Mouse (Mus musculus) bone marrow macrophage, adult 2 months (primary cell): ENCODE results near the gene Slc1a3. TPM values are rescaled to one million over a fixed set of nuclear protein-coding genes. Genes with fewer than 3 reads are reported as not detected.

Experiments
- H3K27ac ChIP-seq: 2 replicates; pipeline ENCODE4 v1.5.1; 2012; ENCODE audit warnings: low read depth, low read length; ENCODE audit not compliant: insufficient read depth
- H3K4me1 ChIP-seq: 2 replicates; pipeline ENCODE4 v1.6.1; 2012; ENCODE audit warnings: low read length; ENCODE audit not compliant: control insufficient read depth, insufficient read depth
- H3K4me3 ChIP-seq: 2 replicates; pipeline ENCODE4 v1.5.1; 2012; ENCODE audit warnings: mild to moderate bottlenecking, low read length, moderate library complexity; ENCODE audit not compliant: insufficient read depth
- CTCF ChIP-seq: IDR thresholded peaks from 2 replicates; pipeline ENCODE4 v1.5.1; 2012; ENCODE audit warnings: low read depth, mild to moderate bottlenecking, low read length, moderate library complexity
- POLR2A ChIP-seq: IDR thresholded peaks from 2 replicates; pipeline ENCODE4 v1.6.1; 2012; ENCODE audit warnings: mild to moderate bottlenecking, low read depth, low read length, borderline replicate concordance
- polyA plus RNA-seq: library from polyadenylated mRNA; stranded (reverse); fragments of >200 nt; gene quantifications from 2 replicates; pipeline ENCODE4 v1.2.4, GENCODE M21; 2012; ENCODE audit not compliant: missing spikeins, insufficient read depth, insufficient read length

Slc1a3 gene
- polyA plus RNA-seq, 1 experiment: not detected

GRCm38 (mm10) chr15:8728861-8729260 is 18.3 kb upstream of the Slc1a3 start:
- no peak overlapping the region for H3K27ac ChIP-seq
- no peak overlapping the region for H3K4me3 ChIP-seq
- no peak for TF ChIP-seq CTCF
- TF ChIP-seq POLR2A: no peak
- H3K4me1 ChIP-seq: no peaks in the 10 kb centered on the region

- Histone ChIP-seq H3K4me3 (no peak overlapping the region), H3K4me1 (no peaks in the 10 kb centered on the region), H3K27ac (no peak overlapping the region)
- TF ChIP-seq POLR2A (no peak), CTCF (no peak)
Measured at GRCm38 (mm10) chr15:8722386-8723100, 12.0 kb upstream of the Slc1a3 start.

GRCm38 (mm10) chr15:8721746-8722145 is 11.2 kb upstream of the Slc1a3 start:
- TF ChIP-seq CTCF (no peak), POLR2A (no peak)
- Histone ChIP-seq H3K4me3 (no peak overlapping the region), H3K4me1 (no peaks in the 10 kb centered on the region), H3K27ac (no peak overlapping the region)

- Histone ChIP-seq H3K4me3 (no peak overlapping the region), H3K4me1 (no peaks in the 10 kb centered on the region), H3K27ac (no peak overlapping the region)
- TF ChIP-seq CTCF (no peak), POLR2A (no peak)
Measured at GRCm38 (mm10) chr15:8721005-8721404, 10.4 kb upstream of the Slc1a3 start.

GRCm38 (mm10) chr15:8718496-8718895 is 7.9 kb upstream of the Slc1a3 start:
- Histone ChIP-seq H3K4me1 (no peaks in the 10 kb centered on the region), H3K4me3 (no peak overlapping the region), H3K27ac (no peak overlapping the region)
- TF ChIP-seq CTCF (no peak), POLR2A (no peak)

GRCm38 (mm10) chr15:8717021-8717571 is 6.5 kb upstream of the Slc1a3 start:
- TF ChIP-seq POLR2A (no peak), CTCF (no peak)
- H3K4me3 ChIP-seq: no peak overlapping the region
- no peaks in the 10 kb centered on the region for H3K4me1 ChIP-seq
- no peak overlapping the region for H3K27ac ChIP-seq

GRCm38 (mm10) chr15:8716330-8716964 is 5.9 kb upstream of the Slc1a3 start:
- TF ChIP-seq CTCF: no peak
- TF ChIP-seq POLR2A: no peak
- Histone ChIP-seq H3K4me3 (no peak overlapping the region), H3K27ac (no peak overlapping the region), H3K4me1 (no peaks in the 10 kb centered on the region)

- H3K27ac ChIP-seq: no peak overlapping the region
- TF ChIP-seq CTCF (no peak), POLR2A (no peak)
- H3K4me3 ChIP-seq: no peak overlapping the region
- no peaks in the 10 kb centered on the region for H3K4me1 ChIP-seq
Measured at GRCm38 (mm10) chr15:8715666-8716065, 5.1 kb upstream of the Slc1a3 start.

GRCm38 (mm10) chr15:8712433-8712984 is 1.9 kb upstream of the Slc1a3 start:
- TF ChIP-seq CTCF: no peak
- TF ChIP-seq POLR2A: no peak
- H3K4me1 ChIP-seq: no peaks in the 10 kb centered on the region; the same call in 1 of the 2 replicates
- no peak overlapping the region for H3K4me3 ChIP-seq
- H3K27ac ChIP-seq: no peak overlapping the region

- TF ChIP-seq POLR2A: no peak
- TF ChIP-seq CTCF: no peak
- H3K4me3 ChIP-seq: no peak overlapping the region
- no peak overlapping the region for H3K27ac ChIP-seq
- H3K4me1 ChIP-seq: no peaks in the 10 kb centered on the region; the same call in 1 of the 2 replicates
Measured at GRCm38 (mm10) chr15:8711630-8712310, 1.2 kb upstream of the Slc1a3 start.

GRCm38 (mm10) chr15:8709578-8709977 is 986 bp downstream of the Slc1a3 start:
- Histone ChIP-seq H3K4me1 (no peaks in the 10 kb centered on the region; the same call in 1 of the 2 replicates), H3K27ac (no peak overlapping the region), H3K4me3 (no peak overlapping the region)
- no peak for TF ChIP-seq CTCF
- TF ChIP-seq POLR2A: no peak
